Mouse (Mus musculus) heart, adult 2 months (tissue): ENCODE data around the gene Ndufa12.

Source experiments
- CTCF ChIP-seq: fragments of 200-600 bp; IDR thresholded peaks from 2 replicates; pipeline ENCODE4 v1.8.1; 2022; ENCODE audit warnings: antibody characterized with exemption, mild to moderate bottlenecking, moderate library complexity
- POLR2A ChIP-seq: fragments of 200-500 bp; IDR thresholded peaks from 2 replicates; pipeline ENCODE4 v1.6.1; 2011; ENCODE audit warnings: mild to moderate bottlenecking, low read depth, low read length, control low read depth; ENCODE audit not compliant: insufficient read depth

DNA sequence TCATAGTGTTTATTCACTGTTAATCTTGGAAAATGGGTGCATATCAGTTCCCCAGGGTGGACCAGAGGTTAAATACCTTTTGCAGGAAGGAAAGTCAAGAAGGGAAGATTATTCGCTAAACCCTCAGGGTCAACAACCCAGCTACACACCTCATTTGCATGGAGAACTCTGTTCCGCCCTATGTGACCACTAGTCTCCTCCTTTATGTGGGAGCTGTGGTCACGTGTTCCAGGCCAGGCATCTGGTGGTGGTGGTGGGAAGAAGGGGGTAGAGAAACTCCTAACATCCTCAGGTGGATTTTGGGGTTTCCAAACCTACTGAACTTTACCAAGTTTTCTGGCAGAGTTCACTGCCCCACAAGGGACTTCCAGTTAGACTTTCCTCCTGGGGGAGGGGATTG lies 64.7 kb downstream of the Ndufa12 start:
- TF ChIP-seq CTCF (no peak), POLR2A (no peak)
